Mouse (Mus musculus) NIH3T3 (cell line): ENCODE measurements at regions not wholly inside any gene's neighbourhood (a gene's known extent, or its start where the extent isn't known, plus 50 kb on each side); places are given as distances from the start of the nearest gene placed in this dataset.
A peak's percentile ranks its signal among the peaks of the same experiment; 100 is the strongest.

Experiments used
- DNase-seq: peaks from one replicate; pipeline ENCODE4 v3.0.0-alpha.2; 2012; ENCODE audit warnings: low read depth

DNA sequence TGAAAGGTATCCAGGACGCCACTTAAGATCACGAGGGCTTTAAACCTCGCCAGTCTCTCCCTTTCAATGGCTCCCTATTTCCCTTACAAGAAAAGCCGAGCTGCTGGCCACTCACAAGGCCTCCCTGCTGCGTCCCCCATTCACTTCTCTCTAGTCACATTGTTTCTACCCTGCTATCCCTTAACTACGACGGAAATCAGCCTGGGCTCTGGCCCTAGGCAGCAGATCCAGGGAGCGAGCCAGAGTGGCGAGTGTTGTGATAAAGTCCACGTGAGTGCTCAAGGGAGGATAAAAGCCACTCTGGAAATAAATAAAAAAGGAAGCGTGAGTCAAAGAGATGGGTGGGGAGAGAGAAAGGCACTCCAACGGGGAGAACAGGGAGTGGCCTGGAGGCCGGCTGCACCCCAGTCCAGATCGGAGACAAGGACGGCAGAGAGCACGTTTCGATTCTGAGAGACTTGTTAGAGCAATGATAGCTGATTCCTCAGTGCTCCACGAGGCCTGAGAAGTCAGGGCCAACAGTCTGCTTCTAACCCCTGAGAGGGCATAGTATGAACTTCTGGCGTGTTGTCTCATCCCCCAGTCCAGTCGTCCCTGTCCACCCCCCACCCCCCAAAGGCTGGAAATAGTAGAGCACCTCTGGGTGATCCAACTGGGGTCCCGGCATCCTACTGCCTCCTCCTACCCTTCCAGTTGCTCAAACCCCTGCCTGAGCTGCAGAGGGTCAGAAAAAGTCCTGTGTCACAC lies 84.8 kb upstream of the Calm2 start:
- peak; percentile 69 for DNase-seq

DNA sequence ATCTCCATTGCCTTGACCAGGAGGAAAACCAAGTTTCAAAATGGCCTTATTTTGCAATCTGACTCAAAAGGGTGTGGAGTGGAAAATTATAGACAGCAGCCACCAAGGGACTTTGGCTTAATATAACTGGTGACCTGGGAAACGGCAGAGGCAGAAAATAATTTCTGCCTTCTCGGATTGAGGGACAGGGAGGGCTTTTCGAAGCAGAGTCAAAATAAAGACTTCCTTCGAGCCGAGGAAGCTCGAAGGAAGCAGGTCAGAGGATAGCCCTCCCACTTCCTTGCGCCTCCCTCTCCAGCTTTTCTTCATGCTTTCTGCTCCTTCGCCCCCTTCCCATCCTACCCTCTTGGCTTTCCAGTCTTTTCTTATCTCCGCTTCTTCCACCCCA lies 85.4 kb upstream of the Calm2 start:
- peak; percentile 15 for DNase-seq

DNA sequence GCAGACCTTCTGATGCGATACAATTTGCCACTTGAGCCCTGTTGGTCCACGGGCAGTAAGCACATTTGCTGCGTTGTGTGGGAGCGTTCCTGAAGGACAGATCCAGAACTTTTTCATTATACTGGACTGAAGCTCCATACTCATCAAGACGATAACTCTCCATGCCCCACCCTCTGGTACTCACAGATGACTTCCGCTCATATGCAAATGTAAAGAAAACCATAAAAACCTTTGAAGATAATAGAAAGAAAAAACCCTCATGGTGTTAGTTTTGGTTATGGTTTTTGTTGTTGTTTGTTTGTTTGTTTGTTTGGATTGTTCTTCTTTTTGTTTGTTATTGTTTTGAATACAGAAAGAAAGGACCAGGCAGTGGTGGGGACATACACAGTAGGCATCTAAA lies 86.0 kb upstream of the Calm2 start:
- no peak for DNase-seq

DNA sequence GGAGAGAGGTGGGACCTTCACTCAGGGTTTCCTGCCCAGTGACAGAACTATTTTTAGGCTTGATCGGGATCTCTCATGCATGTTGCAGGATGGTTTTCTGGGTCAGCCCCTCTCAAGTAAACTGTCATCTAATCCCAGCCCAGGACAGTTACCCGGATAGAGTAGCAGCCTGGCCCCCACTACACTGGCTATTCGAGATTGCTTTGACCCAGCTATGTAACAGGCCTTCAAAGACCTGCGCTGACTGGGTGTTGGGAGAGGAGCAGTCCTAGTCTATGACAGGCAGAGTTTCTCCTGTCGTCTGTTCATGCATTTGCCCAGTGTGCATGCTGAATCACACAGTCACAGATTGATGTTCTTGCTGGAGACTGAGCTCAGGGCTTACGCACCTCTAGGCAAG lies 86.2 kb upstream of the Epcam start:
- DNase-seq = no peak

DNA sequence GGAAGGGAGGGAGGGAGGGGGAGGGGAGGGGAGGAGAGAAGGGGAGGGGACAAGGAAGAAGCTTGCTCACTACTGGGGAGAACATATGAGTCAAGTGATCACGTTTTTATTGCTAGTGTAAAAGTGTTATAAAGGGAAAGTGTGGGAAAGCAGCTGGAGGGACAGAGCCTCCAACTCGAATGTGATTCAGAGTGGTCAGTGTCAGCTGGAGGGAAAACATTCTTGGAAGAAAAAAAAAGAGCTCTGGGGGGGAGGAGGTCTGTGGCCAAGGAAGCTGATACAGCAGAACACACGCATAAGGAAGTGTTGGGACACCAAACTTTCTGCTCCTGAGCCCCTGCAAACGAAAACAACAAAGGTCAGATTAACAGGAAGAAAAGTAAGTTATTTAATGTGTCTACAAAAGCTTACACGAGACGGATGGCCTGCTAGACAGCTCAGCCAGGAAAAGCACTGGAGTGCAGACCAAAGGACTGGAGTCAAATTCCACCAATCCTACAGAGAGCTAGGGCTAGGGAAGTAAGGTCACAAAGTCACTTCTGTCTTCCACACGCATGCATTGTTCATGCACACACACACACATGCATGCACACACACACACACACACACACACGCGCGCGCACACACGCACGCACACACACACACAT lies 85.1 kb upstream of the Epcam start:
- peak; percentile 53 for DNase-seq

DNA sequence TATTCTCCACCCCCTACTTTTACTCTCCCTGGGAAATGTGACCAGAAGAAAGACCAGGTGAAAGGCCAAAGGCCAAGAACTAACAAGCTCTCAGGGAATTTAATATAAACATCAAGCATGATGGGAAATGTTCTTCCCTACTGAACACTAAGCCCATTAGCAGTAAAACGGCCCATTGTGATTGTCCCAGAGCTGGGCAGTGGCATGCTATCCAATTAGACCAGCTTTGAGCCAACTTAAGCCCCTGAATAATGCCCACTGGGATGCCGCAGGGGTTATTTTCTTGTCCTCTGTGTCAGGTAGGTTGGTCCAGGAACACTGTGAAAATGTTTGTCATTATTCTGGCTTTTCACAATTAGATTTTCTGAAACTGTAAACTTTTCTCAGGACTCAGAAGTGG lies 81.2 kb upstream of the Epcam start:
- DNase-seq = no peak

DNA sequence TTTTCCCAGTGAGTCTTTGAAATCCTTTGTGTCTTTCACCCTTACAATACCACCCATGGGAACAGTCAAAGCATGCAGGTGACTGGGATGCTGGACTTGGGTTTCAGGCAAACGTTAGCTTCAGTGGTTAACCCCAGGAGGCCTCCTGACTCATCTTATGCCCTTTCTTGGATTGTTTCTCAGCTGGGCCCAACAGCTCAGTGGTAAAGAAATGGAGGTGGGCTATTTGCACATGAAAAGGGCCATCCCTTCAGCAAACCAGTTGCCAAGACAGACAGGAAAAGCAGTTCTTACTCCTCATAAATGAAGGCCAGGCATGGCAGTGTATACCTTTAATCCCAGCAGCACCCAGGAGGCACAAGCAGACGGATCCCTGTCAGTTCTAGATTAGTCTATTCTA lies 77.4 kb upstream of the Epcam start:
- DNase-seq = no peak

DNA sequence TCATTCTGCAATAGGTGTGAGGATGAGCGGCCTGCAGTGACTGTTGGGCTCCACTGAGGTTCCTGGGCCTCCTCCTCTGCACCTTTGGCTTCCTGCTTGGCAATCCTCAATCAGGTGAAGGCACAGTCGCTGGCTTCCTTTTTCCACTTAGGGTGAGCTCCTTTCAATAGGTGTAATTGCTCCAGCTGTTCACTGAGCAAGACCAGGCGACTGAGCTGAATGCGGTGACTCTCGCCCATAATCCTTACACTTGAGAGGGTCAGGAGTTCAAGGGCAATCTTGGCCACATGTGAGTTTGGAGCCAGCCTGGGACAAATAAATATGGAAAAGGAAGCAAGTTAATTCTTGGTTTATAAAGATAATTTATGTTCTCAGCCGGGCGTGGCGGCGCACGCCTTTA lies 76.1 kb upstream of the Epcam start:
- DNase-seq = no peak

DNA sequence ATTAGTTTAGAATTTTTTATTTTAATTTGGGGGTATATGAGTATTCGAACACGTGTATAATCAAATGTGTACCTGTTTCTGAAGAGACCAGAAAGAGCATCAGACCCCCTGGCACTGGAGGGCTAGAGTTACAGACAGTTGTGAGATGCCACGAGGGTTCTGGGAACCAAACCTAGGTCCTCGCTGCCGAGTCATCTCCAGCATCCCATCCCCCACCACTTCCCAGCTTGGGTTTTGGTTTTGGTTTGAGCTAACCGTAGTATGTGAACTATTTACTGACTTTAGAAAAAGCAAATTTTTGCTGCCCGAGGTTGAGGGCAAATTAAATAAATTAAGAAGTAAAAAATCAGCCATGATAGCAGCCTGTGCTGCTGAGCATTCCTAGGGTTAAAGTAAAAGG lies 74.9 kb upstream of the Epcam start:
- no peak for DNase-seq

DNA sequence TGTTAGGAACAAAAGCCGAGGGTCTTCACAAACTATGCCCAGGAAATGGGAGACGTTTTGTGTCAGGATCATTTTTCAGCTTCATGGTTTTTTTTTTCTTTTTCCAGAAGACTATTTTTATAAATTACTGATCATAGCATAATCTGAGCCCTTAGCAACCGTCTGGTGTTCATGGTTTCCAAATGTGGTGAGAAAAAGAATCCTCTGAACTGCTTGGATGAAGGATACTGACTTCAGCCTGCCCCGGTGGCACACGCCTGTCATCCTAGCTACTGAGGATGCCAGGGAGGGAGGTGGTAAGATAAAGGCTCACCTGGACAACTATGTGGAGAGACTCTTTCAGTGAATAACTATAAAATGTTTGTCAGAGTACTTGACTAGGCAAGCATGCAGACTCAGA lies 72.4 kb upstream of the Epcam start:
- DNase-seq = no peak

DNA sequence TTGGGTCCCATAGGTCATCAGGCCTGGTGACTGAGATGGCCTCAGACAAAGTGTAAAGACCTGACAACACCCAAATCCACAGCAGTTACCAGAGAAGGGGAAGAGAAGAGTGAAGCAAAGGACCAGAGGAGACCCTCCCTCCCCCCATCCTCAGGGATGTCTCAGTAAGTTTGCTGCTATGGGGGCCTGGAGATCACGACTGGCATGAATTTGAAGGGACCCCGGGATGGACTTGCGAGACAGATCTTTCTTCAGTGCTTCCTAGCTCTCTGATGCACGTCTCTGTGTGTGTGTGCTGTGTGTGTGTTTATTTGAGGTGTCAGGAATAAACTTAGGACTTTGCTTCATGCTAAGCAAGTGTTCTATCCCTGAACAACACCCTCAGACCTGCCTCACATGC lies 70.1 kb upstream of the Epcam start:
- DNase-seq = no peak

DNA sequence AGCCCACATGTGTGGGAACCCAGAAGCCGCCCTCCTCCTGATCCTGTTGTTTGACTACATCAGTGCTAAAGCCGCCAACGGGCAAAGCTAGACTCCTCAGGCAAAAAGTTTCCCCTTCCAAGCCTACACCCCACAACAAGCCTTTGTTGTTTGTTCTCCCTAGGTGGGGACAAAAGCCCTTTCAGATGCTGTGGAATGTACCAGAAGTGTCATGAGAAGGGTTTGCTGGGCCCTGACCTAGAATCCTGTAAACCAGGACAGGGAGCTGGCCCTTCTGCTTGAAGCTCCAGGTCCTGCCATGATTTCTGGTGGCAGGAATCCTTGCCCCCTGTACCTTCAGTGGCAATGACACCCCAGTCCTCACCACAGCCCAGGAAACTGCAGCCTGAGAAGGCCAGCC lies 69.5 kb upstream of the Epcam start:
- DNase-seq = no peak

DNA sequence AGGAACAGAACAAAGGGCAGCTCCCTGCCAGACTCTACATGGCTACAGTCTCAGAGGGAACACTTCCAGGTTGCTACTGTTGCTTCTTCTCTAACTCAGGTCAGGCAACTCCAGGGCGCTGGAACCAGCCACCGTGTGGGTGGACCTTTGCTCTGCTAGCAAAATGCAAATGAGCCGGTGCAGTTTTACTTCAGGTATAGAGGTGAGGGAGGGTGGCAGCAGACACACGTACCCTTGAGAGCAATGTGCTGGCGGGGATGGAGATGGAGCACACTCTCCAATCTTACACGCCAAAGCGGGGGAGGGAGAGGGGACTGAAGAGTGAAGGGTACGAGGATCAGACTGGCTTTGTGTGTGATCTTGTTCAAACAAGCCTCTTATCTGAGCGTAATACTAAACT lies 68.8 kb upstream of the Epcam start:
- no peak for DNase-seq

DNA sequence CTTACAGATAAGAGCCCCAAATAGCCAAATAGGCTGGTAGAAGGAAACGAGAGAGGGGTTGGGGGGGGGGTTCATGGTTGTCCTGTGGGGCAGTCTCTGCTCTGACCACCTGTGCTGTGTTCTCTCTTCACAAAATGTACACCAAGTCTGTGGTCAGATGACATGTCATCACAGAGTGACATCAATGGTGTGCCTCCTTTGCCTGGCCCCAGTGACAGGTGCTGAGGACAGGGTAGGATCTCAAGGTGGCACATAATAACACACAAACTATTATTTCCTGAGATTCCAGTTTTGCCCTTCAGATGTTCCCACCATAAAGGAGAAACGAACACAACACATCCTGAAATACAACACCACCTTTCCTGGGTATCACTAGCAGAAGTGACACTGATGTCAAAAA lies 68.3 kb upstream of the Epcam start:
- DNase-seq = no peak

DNA sequence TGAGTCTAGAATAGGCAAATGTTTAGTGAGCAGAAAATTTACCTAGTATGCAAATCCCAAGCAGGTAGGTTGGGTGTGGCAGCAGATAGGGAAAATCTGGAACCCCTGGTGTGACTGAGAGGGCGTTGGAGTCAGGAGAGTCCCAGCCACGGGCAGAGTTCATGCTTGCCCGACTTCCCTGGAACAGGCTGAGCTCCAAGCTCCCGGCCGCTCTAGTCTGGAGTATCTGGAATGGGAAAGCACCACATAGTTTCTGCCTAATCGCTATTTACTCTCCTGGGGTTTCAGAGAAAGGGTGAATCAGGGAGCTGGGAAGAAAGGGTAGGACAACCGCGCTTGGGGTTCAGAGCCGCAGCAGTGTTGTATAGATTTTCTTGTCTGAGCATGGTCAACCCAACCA lies 65.8 kb upstream of the Epcam start:
- DNase-seq = no peak

DNA sequence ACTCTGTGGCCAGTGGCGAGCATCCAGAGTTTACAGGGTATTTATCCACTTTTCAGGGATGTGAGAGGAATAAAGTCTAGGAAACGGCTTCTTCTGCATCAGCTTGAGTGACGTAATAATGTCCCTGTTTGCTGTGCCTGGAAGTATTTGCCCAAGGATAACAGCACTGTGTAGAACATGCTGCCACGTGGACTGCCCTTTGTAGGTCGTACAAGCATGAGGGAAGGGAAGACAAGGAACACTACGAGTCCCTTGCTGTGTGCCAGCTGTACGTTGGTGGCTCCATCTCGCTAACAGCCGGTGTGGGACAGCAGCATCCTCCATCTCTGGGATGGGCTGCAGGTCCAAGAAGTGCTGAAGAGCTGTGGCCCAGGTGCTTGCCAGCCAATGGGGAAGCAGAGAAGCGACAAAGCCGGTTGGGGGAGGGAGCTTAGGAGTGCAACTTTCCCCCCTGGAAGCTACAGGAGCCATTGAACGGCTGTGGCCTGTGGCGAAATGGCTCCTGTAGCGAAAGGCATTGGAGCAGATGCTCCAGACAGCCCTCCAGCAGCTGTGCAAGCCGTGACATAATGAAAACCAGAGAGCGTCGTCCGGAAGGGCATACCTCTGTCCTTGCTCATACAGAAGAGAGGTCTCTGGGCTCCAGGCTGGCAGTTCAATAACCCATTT lies 65.0 kb upstream of the Epcam start:
- peak; percentile 68 for DNase-seq

DNA sequence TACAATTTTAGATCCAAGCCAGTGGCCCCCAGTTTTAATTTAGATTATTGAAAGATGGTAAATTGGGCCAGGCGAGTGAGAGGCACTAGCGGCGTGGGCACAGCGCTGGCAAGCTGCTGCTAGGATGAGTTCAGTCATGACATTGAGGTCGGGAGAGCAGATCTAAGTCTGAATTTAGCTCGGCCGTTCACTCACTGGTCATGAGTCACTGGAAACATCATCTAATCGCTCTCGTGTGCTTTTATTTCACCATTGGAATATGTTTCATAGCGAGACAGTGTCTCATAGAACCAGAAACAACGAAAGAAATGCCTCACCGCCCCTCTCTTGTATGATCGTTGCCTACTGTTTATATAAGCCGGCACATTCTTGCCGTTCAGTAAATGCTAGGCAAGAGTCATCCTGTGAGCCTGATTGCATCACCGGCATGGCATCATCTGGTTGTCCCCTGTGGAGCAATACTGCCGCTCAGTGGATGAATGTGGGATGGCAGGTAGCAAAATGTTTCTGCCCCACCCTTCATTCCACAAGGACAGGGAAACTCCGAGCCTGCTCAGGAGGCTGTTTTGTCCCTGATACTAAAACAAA lies 64.3 kb upstream of the Epcam start:
- peak; percentile 97 for DNase-seq

DNA sequence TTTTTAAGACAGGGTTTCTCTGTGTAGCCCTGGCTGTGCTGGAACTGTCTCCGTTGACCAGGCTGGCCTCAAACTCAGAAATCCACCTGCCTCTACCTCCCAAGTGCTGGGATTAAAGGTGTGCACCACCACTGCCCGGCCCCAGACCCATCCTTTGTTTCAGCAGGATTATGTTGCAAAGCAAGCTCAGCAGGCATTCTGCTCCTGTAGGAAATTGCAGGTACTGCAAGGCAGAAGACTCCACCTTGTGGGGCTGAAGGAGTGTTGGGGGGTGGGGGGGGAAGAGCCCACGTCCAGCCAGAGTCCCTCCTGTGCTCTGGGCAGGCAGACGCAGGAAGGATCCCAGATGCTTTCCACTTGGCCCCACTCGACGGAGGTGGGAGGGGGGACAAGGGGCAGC lies 52.2 kb upstream of the Epcam start:
- no peak for DNase-seq

DNA sequence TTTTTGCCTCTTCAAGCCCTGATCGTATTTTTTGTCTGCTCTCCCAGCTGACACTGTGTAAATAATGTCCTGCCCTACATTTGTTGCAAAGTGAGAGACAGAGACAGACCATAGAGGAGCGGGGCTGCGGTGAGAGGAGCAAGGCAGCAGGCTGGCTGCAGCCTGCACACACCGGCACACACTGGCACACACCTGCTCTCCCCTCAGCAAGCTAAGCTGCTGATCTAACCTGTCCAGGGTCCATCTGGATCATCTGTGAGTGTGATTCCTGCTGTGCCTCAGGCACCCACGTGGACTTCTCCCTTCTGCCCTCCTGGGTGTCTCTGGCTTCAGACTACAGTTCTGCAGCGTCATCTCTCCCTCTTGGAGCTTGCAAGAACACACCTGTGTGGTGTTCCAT lies 50.4 kb upstream of the Epcam start:
- no peak for DNase-seq
